Mouse (Mus musculus) forelimb bud, embryonic 11.5 days (tissue): ENCODE data around the gene Disc1.

Experiments used
- DNase-seq: peaks from one replicate; pipeline ENCODE4 v3.0.0-alpha.2; 2012; ENCODE audit warnings: low read depth, low spot score

Gene Disc1

DNA sequence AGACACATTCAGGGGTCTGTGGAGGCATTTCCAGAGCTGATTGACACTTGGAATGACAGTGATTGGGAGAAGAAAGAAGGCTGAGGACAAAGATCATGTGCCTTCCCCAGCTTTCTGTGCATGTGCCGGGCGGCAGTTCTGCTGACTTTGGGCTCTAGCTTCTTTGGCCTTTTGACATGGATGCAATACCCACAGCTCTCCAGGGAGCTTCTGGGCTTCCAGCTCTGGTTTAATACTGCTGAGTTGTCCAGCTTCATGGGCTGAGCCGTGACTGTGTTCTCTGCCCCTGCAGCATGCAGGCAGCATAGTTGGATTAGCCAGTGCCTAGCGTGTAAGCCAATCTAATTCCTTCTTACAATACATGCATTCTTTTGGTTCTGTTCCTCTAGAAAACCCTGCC, 72.5 kb downstream of the Disc1 start:
- no peak for DNase-seq

DNA sequence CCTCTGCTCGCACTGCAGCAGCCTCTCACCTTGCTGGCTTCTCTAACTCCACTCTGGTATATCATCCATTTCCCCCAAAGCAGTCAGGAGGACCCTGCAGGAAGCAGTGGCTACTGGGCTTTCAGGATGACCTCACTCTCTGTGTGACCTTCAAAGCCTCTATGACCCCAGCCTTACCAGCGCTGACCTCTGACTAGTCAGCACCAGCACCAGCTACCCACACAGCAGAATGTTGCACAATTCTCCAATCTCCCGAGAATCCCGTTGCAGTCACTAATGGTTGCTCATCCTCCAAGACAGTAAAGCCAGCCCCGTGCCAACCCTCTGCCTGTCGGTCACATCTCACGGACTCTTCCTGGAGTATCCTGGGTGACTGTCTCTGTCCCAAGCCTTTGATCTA, 73.6 kb downstream of the Disc1 start:
- no peak for DNase-seq

DNA sequence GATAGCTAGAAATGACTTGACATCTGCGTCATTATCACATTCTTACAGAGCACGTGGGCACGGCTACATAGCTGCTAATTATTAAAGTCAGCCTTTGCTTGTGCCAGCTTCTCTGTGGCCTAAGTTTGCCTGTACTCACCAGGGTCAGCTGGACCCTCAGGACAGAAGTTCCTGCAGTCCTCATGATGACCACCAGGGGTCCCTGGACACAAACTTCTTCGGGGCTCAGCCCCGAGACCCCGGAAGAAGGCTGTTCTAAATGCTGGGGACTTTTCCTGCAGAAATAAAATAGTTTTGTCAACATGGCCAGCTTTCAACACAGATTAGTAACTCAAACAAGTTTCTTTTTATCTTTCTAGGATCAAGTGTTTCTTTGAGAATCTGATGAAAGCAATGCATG, 74.3 kb downstream of the Disc1 start:
- DNase-seq: peak; percentile 67

DNA sequence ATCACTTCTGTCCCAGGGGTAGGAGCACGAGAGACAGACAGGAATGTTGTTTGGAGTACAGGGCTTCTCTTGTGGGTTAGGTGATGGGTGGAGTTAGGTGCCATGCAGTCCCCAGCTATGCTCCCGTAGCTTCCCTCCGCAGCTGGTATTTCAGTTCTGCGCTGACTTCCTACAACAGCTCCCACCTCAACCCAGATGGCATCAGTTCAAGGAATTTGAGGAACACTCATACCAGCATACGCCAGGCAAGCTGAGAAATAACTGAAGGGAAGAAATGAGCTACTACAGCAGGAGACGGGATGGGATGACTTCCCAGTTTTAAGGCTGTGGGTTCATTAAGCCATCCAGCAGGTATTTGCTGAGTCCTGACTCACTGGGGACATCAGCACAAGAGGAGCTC, 76.8 kb downstream of the Disc1 start:
- no peak for DNase-seq

DNA sequence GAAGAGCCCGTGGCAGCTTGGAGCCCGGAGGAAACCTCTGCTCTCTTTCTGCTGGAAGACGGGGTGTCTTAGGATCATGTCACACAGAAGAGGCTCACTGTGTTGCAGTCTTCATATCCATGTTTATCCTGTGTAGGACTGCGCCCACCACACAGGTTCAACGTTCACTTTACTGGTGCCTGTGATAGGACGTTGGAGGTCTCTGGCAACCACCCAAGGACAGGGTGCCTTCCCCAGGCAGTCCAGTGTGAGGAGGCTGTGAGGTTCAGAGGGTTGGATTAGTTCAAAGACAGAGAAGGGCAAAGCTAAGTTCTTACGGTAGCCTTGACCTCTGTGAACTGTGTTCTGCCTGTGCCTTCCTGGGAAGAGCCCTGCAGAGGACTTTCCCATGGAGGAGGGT, 77.3 kb downstream of the Disc1 start:
- no peak for DNase-seq

DNA sequence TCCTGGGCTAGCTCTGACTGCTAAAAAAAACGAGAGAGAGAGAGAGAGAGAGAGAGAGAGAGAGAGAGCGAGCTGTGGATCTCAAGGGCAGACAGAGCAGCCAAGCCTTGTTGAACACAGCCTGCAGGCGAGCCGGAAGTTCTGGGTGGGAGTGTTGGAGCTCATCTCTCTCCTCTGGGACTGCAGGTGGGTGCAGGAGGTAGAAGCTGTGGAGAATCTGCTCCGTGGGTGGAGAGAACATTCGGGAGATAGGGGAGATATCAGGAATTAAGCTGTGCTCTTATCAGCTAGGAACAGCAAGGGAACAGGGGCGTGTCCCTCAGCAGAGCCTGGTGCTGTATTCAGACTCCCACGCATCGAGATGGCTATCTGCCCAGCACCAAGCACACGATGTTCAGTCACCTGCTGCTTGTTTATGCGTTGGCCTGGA, 79.7 kb downstream of the Disc1 start:
- no peak for DNase-seq

DNA sequence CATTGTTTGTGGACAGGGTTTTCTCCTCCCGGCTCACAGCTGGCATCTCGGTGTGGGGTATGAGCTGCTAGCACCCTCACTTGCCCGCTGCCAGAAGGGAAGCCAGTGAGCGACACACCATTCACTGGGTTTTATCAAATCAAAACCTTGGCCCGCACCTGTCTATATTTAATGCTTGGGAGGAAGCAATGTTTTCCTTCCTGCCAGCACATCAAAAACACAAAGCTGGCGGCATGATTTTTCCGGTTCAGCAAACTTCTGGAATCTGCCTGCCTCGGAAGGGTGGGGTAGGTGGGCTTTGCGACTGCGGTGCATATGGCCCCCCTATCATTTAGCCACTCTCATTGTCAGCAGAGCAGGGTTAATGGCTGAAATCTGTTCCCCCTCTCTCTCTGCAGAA, 80.9 kb downstream of the Disc1 start:
- no peak for DNase-seq

DNA sequence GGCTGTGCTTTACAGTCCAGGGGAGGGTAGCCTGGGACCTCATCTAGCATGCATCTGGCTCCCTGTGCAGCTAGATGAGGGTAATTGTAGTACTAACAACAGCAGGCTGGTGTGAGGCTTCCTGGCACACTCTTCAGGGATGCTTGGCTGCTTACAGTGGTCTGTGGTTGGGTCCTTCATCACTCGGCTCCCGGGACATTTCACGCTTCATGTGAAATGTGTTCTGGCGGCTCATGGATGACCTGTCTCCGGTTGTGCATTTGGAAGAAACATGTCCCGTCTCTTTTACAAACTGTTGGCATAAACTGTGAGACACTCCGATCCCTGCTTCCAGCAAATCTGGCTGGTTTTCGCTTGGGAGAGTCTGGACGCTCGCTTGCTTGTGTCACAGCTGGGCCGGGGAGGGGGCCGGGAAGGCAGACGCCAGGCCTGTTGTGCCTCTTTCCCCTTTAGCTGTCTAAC, 85.7 kb downstream of the Disc1 start:
- no peak for DNase-seq

DNA sequence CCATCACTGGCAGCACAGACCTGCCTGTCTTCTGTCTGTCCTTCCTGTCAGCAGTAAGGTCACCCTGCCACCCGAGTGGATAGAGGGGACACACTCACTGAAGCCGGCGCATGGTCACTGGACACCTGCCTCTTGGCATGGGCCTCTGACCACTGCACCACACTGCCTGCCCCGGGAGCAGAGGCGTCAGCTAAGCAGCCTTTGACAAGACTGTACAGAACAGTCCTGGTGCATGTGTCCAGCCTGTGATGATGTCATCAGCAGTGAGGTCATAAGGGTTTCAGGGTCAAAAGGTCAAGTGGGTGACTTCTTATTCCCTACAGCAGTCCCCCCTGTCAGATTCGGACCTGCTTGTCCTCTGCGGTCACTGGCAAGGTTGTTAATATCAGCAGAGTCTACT, 87.0 kb downstream of the Disc1 start:
- no peak for DNase-seq

DNA sequence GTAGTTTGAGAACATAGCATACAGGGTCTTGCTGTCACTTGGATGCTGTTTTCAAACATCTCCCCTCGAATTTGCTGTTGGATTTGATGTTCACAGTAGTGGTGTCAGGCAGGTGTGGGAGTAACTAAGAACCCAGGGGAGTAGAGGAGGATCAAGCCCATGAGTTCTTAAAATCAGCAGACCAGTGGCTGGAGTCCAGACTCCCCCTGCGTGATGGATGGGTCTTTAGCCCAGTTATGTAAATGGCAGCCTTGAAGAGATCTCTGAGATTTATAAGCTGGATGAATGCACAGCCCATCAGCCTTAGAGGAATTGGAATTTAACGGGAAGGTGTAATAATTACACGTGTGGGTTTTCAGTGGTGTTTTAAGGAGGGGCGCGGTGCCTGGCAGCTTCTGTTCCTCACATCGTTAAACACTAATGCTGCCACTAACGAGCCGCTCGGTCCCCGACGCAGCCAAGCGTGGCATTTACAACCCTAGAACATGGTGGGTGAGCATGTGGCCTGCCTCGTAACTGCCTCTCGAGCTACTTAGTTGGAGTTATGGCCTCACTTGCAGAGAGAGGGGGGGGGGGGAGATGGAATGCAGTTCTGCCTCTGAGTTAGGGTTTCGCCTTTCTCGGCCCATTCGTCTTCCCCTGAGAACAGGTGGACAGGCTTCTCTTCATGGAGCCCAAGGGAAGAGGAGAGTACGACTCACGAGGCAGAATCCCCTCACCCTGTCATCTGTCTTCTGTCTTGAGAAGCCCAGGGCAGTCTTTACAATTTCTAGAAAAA, 103.1 kb downstream of the Disc1 start:
- peak; percentile 84 for DNase-seq

DNA sequence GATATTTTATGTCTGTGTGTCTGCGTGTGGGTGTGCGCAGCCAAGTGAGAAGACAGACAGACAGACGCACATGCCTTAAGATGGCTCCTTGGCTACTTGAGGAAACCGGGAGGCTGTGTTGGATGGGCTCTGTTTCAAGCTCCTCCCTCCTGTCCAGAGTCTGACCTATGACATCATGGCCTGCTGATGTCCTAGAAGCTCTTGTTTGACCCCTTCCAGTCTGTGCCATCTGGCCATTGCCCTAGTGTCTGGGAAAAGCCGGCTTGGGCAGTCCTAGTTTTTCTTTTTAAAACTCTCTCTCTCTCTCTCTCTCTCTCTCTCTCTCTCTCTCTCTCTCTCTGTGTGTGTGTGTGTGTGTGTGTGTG, 103.6 kb downstream of the Disc1 start:
- no peak for DNase-seq

DNA sequence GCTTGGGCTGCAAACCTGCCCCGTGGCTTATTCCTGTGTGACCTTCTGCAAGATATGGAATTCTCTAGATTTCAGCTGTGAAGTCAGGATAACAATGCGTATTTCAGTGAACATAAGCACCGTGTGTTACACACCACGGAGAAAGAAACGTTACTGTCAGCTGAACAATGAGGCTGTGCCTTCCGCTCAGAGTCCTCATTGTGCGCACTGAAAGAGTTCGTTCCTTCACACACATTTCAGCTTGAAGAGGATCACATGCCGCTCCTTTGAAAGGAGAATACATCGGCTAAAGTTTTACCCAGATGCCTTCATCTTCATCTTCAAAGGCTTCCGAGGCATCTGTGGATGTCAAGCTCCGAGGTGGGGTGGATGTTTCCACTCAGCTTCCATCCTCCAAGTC, 105.4 kb downstream of the Disc1 start:
- DNase-seq: no peak

DNA sequence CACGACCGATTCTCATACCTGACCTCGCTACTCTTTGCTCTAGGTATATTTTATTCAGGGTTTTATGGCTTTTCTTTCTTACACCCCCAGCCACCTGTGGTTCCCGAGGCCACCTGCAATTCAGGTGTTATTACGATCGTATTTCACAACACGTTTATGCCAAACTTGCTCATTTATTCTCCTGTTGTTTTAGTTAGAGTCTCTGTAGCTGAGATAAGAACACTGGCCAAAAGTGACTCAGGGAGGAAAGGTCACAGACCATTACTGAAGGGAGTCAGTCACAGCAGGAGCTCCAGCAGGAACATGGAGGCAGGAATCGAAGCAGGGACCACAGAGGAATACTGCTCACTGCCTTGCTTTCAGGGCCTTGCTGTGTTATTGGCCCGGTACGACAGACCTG, 109.5 kb downstream of the Disc1 start:
- DNase-seq: no peak

DNA sequence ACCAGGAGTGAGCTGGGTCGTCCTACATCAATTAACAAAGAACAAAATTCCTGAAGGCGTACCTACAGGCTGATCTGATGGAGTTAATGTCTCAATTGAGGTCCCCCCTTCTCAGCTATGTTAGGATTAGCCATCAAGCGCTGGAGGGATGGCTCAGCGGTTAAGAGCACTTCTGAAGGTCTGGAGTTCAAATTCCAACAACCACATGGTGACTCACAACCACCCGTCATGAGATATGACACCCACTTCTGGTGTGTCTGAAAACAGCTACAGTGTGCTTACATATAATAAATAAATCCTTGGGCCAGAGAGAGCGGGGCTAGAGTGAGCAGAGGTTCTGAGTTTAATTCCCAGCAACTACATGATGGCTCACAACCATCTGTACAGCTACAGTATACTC, 109.9 kb downstream of the Disc1 start:
- no peak for DNase-seq

DNA sequence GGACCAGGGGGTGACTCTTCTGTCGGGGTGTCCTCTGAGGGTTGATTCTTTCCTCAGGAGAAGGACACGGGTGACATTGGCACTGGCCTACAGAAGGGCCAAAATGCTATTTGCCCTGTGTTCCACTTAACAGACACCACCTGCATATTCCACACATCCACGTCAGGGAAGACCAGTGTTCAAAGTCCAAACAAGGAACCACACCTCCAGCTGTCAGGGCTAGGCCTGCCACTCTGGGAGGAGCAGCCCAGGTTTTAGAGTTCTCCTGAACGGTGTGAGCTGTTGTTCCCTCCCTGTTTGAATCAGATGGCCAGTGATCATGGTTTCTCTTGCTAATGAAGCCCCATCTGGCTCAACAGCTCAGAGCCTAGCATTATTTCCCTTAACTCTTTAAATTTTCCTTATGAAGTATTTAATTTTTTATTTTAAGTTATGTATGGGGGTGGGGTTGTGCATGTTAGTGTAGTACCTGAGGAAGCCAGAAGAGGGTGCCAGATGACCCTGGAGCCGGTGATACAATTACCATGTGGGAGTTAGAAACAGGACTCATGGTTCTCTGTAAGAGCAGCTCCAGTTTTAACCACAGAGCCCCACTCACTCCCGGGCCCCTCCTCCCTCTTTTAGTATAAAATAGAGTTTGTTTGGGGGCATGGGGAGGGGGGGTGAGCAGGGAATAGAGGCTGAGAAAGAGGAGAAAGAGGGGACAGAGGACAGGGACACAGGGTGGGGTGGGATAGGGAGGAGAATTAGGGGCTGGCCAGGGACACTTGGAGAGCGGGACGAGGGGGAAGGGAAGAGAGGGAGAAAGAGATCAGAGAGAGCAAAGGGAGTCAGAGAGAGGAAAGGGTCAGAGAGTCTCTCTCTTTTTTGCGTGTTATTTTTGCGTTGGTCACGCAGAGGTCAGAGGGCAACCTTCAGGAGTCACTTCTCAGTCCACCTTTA, 111.8 kb downstream of the Disc1 start:
- DNase-seq: peak; percentile 63

DNA sequence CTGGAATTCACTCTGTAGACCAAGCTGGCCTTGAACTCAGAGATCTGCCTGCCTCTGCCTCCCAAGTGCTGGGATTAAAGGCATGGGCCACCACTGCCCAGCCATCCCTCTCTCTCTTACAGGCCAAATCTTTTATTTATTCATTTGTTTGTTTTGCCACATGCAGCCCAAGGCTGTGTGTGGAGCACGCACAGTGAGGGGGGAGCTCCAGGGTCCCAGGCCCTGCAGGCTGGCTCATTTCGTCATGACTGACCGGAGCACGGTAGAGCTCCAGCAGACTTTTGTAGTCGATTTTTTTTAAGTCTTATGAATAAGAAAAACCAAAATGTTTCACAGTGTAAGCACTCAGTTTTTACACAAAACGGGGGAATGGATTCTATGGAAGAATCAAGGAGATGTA, 112.5 kb downstream of the Disc1 start:
- no peak for DNase-seq

DNA sequence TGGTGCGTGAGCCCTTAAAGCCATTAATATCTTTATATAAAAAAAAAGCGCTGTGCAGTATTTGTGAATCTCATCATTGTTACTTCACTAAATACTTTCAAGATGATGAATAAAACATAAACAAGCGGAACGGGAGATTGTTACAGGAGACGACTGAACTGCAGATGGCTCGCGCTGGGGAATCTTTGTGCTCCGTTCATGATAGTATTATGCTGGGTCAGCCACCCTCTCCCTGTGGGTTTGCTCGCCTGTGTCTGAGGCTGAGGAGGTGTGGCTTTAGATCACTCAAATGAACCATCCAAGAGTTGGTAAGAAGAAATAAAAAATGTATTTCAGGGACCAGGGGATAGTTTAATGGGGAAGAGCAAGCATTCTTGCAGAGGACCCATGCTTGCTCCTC, 113.0 kb downstream of the Disc1 start:
- DNase-seq: no peak

DNA sequence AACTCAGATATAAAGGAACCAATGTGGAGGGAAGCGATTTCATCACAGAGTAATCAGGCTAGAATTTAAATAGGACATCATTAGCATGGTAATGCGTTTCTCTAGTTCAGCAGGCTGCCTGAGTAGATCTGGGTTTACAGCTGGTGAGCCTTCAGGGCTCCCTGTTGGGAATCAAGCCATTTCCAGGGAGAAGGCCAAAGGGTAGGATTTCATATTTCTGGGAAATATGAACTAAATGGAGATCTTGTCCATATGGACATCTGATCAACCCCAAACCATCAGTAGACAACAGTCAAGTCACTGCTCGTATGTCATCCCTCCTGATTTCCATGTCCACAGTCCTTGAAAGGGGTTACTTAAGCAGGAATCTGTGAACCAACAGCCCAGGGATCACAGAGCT, 115.6 kb downstream of the Disc1 start:
- DNase-seq: no peak

DNA sequence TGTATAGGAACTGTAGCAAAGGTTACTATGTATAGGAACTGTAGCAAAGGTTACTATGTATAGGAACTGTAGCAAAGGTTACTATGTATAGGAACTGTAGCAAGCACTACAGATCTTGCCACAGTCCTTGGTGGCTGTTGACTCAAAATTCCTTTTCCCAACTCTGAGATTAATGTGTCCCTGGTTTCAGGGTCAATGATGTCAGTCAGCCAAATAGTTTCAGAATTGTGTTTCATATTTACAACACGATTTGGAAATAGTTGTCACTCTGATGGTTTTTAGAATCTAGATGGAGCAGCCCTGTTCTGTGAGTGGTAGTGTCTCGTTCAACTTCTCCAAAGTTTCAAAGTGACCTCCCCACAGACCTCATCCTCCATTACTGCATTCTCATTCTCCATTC, 117.5 kb downstream of the Disc1 start:
- no peak for DNase-seq

DNA sequence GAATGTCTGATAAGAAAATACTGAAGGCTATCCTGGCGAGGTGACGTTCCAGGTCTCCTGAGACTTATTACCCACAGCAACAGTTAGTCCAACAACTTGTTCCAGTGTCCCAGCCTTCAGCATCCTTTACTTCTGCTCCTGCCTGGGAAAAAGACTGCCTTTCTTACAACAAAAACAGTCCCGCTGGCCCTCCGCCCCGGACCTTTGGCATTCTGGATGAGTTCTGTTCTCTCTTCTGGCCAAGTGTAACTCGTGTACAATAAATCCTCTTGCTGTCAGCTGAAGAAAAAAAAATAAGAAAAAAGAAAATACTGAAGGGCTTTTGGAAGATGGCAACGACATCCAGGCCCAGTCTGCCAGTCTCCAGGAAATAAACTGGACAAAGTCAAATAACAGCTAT, 120.2 kb downstream of the Disc1 start:
- no peak for DNase-seq

DNA sequence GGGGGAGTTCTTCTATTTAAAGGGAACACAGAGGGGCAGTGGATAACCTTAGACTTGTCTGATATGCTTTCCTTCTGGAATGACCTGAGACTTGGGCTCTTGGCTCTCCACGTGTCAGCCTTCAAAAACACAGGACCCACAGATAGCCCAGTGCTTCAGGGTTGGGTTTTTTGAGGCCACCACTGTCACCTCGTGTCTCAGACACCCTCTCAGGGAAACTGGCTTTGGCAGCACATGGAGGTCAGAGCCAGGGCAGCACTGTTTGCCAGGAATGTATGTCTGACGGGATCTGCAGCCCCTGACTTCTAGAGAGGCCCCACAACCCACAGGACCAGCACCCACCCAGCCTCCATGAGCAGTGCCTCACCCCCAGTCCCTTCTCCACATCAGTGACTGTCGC, 120.9 kb downstream of the Disc1 start:
- no peak for DNase-seq

DNA sequence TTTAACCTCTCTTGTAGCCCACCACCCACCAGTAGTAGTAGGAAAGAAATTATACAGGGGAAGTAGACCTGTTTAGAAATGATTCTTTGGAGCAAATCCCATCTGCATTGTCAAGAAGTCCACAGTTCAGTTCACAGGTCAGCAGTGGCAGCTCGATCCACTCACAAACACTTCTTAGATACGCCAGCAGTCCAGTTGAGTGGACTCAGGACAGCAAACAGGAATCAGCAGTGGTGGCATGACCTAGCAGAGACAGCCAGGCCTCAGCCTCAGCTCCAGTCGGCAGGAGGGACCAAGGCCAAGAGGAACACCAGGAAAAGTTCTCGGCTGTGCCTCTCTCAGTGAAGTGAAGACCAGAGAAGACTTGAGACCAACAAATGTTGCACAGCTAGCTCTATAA, 121.7 kb downstream of the Disc1 start:
- no peak for DNase-seq

DNA sequence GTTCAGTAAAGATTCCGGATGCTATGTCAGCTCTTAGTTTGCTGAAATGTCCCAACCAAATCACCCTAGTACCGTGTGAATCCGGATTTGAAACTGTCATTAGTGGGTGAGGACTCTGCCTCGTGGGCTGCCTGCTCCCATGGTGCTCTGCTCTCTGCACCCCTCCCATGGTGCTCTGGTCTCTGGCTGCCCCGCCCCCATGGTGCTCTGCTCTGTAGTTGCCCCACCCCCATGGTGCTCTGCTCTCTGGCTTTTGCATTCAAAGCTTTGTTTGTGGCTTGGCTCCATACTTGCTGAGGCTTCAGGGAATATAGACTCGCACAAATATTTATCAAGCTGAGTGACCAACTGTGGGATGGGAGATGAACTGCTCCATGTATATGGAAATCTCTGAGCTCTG, 123.1 kb downstream of the Disc1 start:
- DNase-seq: no peak
